Mouse (Mus musculus): ENCODE measurements around the gene Ccsap. TPM values are rescaled to one million over a fixed set of nuclear protein-coding genes. Genes with fewer than 3 reads are reported as not detected.

Gene Ccsap
- polyA plus RNA-seq, 1 experiment from 2014 or later, result 1.2 TPM

GRCm38 (mm10) chr8:123891883-123892585 is 32.0 kb upstream of the Ccsap start:
- DNase-seq, result no peak
- no peak overlapping the region for H3K27ac ChIP-seq (ENCODE audit: low read depth)
- no peak overlapping the region for H3K4me3 ChIP-seq (ENCODE audit: low read depth, low read length)
- H3K36me3 ChIP-seq (replicated peaks; ENCODE audit: insufficient read depth, low read length), result no peaks in the 10 kb centered on the region
- no peak overlapping the region for H3K4me2 ChIP-seq (ENCODE audit: low read depth, low read length)
- TF ChIP-seq EP300 (IDR thresholded peaks at IDR 0.05; ENCODE audit: low read depth), result no peak
- TF ChIP-seq CTCF (IDR thresholded peaks at IDR 0.05; ENCODE audit: low read depth), result no peak
- no peak overlapping the region for H3K9ac ChIP-seq (replicated peaks)
- no peaks in the 10 kb centered on the region for H3K9me3 ChIP-seq (ENCODE audit: low read length)
- ATAC-seq, result no peak
- no peaks in the 10 kb centered on the region for H3K4me1 ChIP-seq (ENCODE audit: insufficient read depth)
- 2% methylated on average over 49 of the region's 49 CpGs for WGBS (ENCODE audit: insufficient replicate concordance)
- H3K27me3 ChIP-seq (ENCODE audit: insufficient read depth, low read length), result peaks cover 61% of the 10 kb centered on the region

GRCm38 (mm10) chr8:123891271-123891670 is 31.3 kb upstream of the Ccsap start:
- no peak overlapping the region for H3K27ac ChIP-seq (ENCODE audit: low read depth)
- 1% methylated on average over 11 of the region's 11 CpGs for WGBS (ENCODE audit: insufficient replicate concordance)
- no peak overlapping the region for H3K4me3 ChIP-seq (ENCODE audit: low read depth, low read length)
- TF ChIP-seq CTCF (IDR thresholded peaks at IDR 0.05; ENCODE audit: low read depth) (no peak), EP300 (IDR thresholded peaks at IDR 0.05; ENCODE audit: low read depth) (no peak)
- H3K4me1 ChIP-seq (ENCODE audit: insufficient read depth), result no peaks in the 10 kb centered on the region
- H3K9ac ChIP-seq (replicated peaks), result no peak overlapping the region
- H3K36me3 ChIP-seq (replicated peaks; ENCODE audit: insufficient read depth, low read length), result no peaks in the 10 kb centered on the region
- H3K4me2 ChIP-seq (ENCODE audit: low read depth, low read length), result no peak overlapping the region
- peaks cover 61% of the 10 kb centered on the region for H3K27me3 ChIP-seq (ENCODE audit: insufficient read depth, low read length)
- no peak for ATAC-seq
- no peaks in the 10 kb centered on the region for H3K9me3 ChIP-seq (ENCODE audit: low read length)
- peak; percentile 64 for DNase-seq

- no peaks in the 10 kb centered on the region for H3K36me3 ChIP-seq (replicated peaks; ENCODE audit: insufficient read depth, low read length)
- no peaks in the 10 kb centered on the region for H3K4me1 ChIP-seq (ENCODE audit: insufficient read depth)
- 59% methylated on average over 4 of the region's 4 CpGs for WGBS (ENCODE audit: insufficient replicate concordance)
- no peak overlapping the region for H3K9ac ChIP-seq (replicated peaks)
- peaks cover 50% of the 10 kb centered on the region for H3K27me3 ChIP-seq (ENCODE audit: insufficient read depth, low read length)
- no peak for DNase-seq
- no peaks in the 10 kb centered on the region for H3K9me3 ChIP-seq (ENCODE audit: low read length)
- no peak overlapping the region for H3K4me3 ChIP-seq (ENCODE audit: low read depth, low read length)
- ATAC-seq, result no peak
- H3K27ac ChIP-seq (ENCODE audit: low read depth), result no peak overlapping the region
- H3K4me2 ChIP-seq (ENCODE audit: low read depth, low read length), result no peak overlapping the region
- TF ChIP-seq CTCF (IDR thresholded peaks at IDR 0.05; ENCODE audit: low read depth) (no peak), EP300 (IDR thresholded peaks at IDR 0.05; ENCODE audit: low read depth) (no peak)
These were observed 29.8 kb upstream of the Ccsap start for GRCm38 (mm10) chr8:123889797-123890196.

GRCm38 (mm10) chr8:123887956-123888355 is 27.9 kb upstream of the Ccsap start:
- H3K4me1 ChIP-seq (ENCODE audit: insufficient read depth), result no peaks in the 10 kb centered on the region
- H3K4me3 ChIP-seq (ENCODE audit: low read depth, low read length), result no peak overlapping the region
- H3K27me3 ChIP-seq (ENCODE audit: insufficient read depth, low read length), result peaks cover 35% of the 10 kb centered on the region
- H3K27ac ChIP-seq (ENCODE audit: low read depth), result no peak overlapping the region
- no peak overlapping the region for H3K4me2 ChIP-seq (ENCODE audit: low read depth, low read length)
- 66% methylated on average over 2 of the region's 2 CpGs for WGBS (ENCODE audit: insufficient replicate concordance)
- no peaks in the 10 kb centered on the region for H3K36me3 ChIP-seq (replicated peaks; ENCODE audit: insufficient read depth, low read length)
- H3K9ac ChIP-seq (replicated peaks), result no peak overlapping the region
- DNase-seq (no peak), ATAC-seq (no peak)
- no peaks in the 10 kb centered on the region for H3K9me3 ChIP-seq (ENCODE audit: low read length)
- TF ChIP-seq CTCF (IDR thresholded peaks at IDR 0.05; ENCODE audit: low read depth), result no peak
- no peak for TF ChIP-seq EP300 (IDR thresholded peaks at IDR 0.05; ENCODE audit: low read depth)

GRCm38 (mm10) chr8:123887163-123887562 is 27.2 kb upstream of the Ccsap start:
- Histone ChIP-seq H3K27ac (ENCODE audit: low read depth) (no peak overlapping the region), H3K36me3 (replicated peaks; ENCODE audit: insufficient read depth, low read length) (no peaks in the 10 kb centered on the region), H3K4me2 (ENCODE audit: low read depth, low read length) (no peak overlapping the region), H3K27me3 (ENCODE audit: insufficient read depth, low read length) (peaks cover 27% of the 10 kb centered on the region), H3K4me3 (ENCODE audit: low read depth, low read length) (no peak overlapping the region), H3K4me1 (ENCODE audit: insufficient read depth) (no peaks in the 10 kb centered on the region), H3K9me3 (ENCODE audit: low read length) (no peaks in the 10 kb centered on the region), H3K9ac (replicated peaks) (no peak overlapping the region)
- no peak for TF ChIP-seq EP300 (IDR thresholded peaks at IDR 0.05; ENCODE audit: low read depth)
- TF ChIP-seq CTCF (IDR thresholded peaks at IDR 0.05; ENCODE audit: low read depth), result no peak
- WGBS (ENCODE audit: insufficient replicate concordance), result 93% methylated on average over 4 of the region's 4 CpGs
- ATAC-seq (no peak), DNase-seq (no peak)

- DNase-seq (no peak), ATAC-seq (no peak)
- no peak overlapping the region for H3K27ac ChIP-seq (ENCODE audit: low read depth)
- 8% methylated on average over 13 of the region's 14 CpGs for WGBS (ENCODE audit: insufficient replicate concordance)
- no peaks in the 10 kb centered on the region for H3K4me1 ChIP-seq (ENCODE audit: insufficient read depth)
- H3K9me3 ChIP-seq (ENCODE audit: low read length), result no peaks in the 10 kb centered on the region
- H3K4me2 ChIP-seq (ENCODE audit: low read depth, low read length), result no peak overlapping the region
- 0 out of 2 replicates have a peak, but pooled peaks cover 10% of the 10 kb centered on the region for H3K27me3 ChIP-seq (ENCODE audit: insufficient read depth, low read length)
- no peak overlapping the region for H3K4me3 ChIP-seq (ENCODE audit: low read depth, low read length)
- no peak overlapping the region for H3K9ac ChIP-seq (replicated peaks)
- no peaks in the 10 kb centered on the region for H3K36me3 ChIP-seq (replicated peaks; ENCODE audit: insufficient read depth, low read length)
- TF ChIP-seq CTCF (IDR thresholded peaks at IDR 0.05; ENCODE audit: low read depth) (no peak), EP300 (IDR thresholded peaks at IDR 0.05; ENCODE audit: low read depth) (no peak)
These were observed 24.9 kb upstream of the Ccsap start for GRCm38 (mm10) chr8:123884721-123885565.
